Mouse (Mus musculus) cortical plate, adult 2 months (tissue): ENCODE measurements around the gene Mmp24. TPM values are rescaled to one million over a fixed set of nuclear protein-coding genes. Genes with fewer than 3 reads are reported as not detected.

Source experiments
- H3K27ac ChIP-seq: fragments of 200-500 bp; 2 replicates; pipeline ENCODE4 v1.5.1; 2012; ENCODE audit warnings: low read length, control low read depth, inconsistent platforms; ENCODE audit not compliant: insufficient read depth
- H3K4me1 ChIP-seq: fragments of 200-500 bp; 2 replicates; pipeline ENCODE4 v1.6.1; 2011; ENCODE audit warnings: low read length; ENCODE audit not compliant: control insufficient read depth, insufficient read depth
- H3K4me3 ChIP-seq: fragments of 200-500 bp; 2 replicates; pipeline ENCODE4 v1.5.1; 2011; ENCODE audit warnings: mild to moderate bottlenecking, low read length, control low read depth; ENCODE audit not compliant: insufficient read depth
- CTCF ChIP-seq: fragments of 200-500 bp; IDR thresholded peaks from 2 replicates; pipeline ENCODE4 v1.5.1; 2011; ENCODE audit warnings: mild to moderate bottlenecking, control low read depth, low read length; ENCODE audit not compliant: insufficient read depth; ENCODE audit errors: extremely low read depth
- POLR2A ChIP-seq: fragments of 200-500 bp; IDR thresholded peaks from 2 replicates; pipeline ENCODE4 v1.6.1; 2011; ENCODE audit warnings: mild to moderate bottlenecking, low read length, control low read depth; ENCODE audit not compliant: insufficient read depth; ENCODE audit errors: extremely low read depth
- polyA plus RNA-seq: library from polyadenylated mRNA; depleted of rRNA; stranded (reverse); fragments of >200 nt; gene quantifications from 2 replicates; pipeline ENCODE4 v1.2.3, GENCODE M21; 2012

Mmp24 gene
- polyA plus RNA-seq, 1 experiment = 33.8 TPM

GRCm38 (mm10) chr2:155792899-155793298 is 17.8 kb downstream of the Mmp24 start:
- H3K4me3 ChIP-seq = no peak overlapping the region

GRCm38 (mm10) chr2:155794674-155795445 is 19.7 kb downstream of the Mmp24 start:
- H3K4me1 ChIP-seq = peaks cover 2% of the 10 kb centered on the region; the same call in 1 of the 2 replicates
- TF ChIP-seq POLR2A = no peak
- TF ChIP-seq CTCF = no peak
- no peak overlapping the region for H3K27ac ChIP-seq

More at GRCm38 (mm10) chr2:155792899-155793298, 17.8 kb downstream of the Mmp24 start:
- H3K4me1 ChIP-seq = peaks cover 4% of the 10 kb centered on the region
- TF ChIP-seq POLR2A (no peak), CTCF (no peak)
- no peak overlapping the region for H3K27ac ChIP-seq

GRCm38 (mm10) chr2:155798613-155799012 is 23.5 kb downstream of the Mmp24 start:
- TF ChIP-seq CTCF (no peak), POLR2A (no peak)

More at GRCm38 (mm10) chr2:155794674-155795445, 19.7 kb downstream of the Mmp24 start:
- H3K4me3 ChIP-seq = no peak overlapping the region

GRCm38 (mm10) chr2:155802761-155803160 is 27.6 kb downstream of the Mmp24 start:
- TF ChIP-seq POLR2A (no peak), CTCF (peak; percentile 27; the same call in 1 of the 2 replicates)
- no peak overlapping the region for H3K4me3 ChIP-seq
- no peak overlapping the region for H3K27ac ChIP-seq
- H3K4me1 ChIP-seq = no peaks in the 10 kb centered on the region

More at GRCm38 (mm10) chr2:155798613-155799012, 23.5 kb downstream of the Mmp24 start:
- no peaks in the 10 kb centered on the region for H3K4me1 ChIP-seq
- H3K27ac ChIP-seq = no peak overlapping the region
- no peak overlapping the region for H3K4me3 ChIP-seq

GRCm38 (mm10) chr2:155804053-155804452 is 28.9 kb downstream of the Mmp24 start:
- TF ChIP-seq CTCF = no peak
- no peak for TF ChIP-seq POLR2A
- Histone ChIP-seq H3K4me3 (no peak overlapping the region), H3K27ac (no peak overlapping the region), H3K4me1 (no peaks in the 10 kb centered on the region)

GRCm38 (mm10) chr2:155805231-155805924 is 30.2 kb downstream of the Mmp24 start:
- no peak overlapping the region for H3K27ac ChIP-seq
- TF ChIP-seq POLR2A (no peak), CTCF (no peak)
- H3K4me1 ChIP-seq = no peaks in the 10 kb centered on the region
- H3K4me3 ChIP-seq = no peak overlapping the region

- TF ChIP-seq POLR2A = no peak
- TF ChIP-seq CTCF = no peak
Observed at GRCm38 (mm10) chr2:155805925-155806255, 30.7 kb downstream of the Mmp24 start.

GRCm38 (mm10) chr2:155806548-155806947 is 31.4 kb downstream of the Mmp24 start:
- Histone ChIP-seq H3K27ac (no peak overlapping the region), H3K4me1 (no peaks in the 10 kb centered on the region), H3K4me3 (no peak overlapping the region)
- no peak for TF ChIP-seq POLR2A
- TF ChIP-seq CTCF = no peak

More at GRCm38 (mm10) chr2:155805925-155806255, 30.7 kb downstream of the Mmp24 start:
- H3K4me1 ChIP-seq = no peaks in the 10 kb centered on the region
- H3K4me3 ChIP-seq = no peak overlapping the region
- no peak overlapping the region for H3K27ac ChIP-seq

- Histone ChIP-seq H3K4me3 (no peak overlapping the region), H3K27ac (no peak overlapping the region), H3K4me1 (no peaks in the 10 kb centered on the region)
- TF ChIP-seq POLR2A = no peak
- no peak for TF ChIP-seq CTCF
Observed at GRCm38 (mm10) chr2:155807408-155807807, 32.3 kb downstream of the Mmp24 start.
